Mouse (Mus musculus) olfactory bulb, adult 2 months (tissue): ENCODE measurements at regions not wholly inside any gene's neighbourhood (a gene's known extent, or its start where the extent isn't known, plus 50 kb on each side); places are given as distances from the start of the nearest gene placed in this dataset.

ENCODE experiments used
- CTCF ChIP-seq: fragments of 200-500 bp; IDR thresholded peaks from 2 replicates; pipeline ENCODE4 v1.5.1; 2012; ENCODE audit warnings: low read depth, mild to moderate bottlenecking, low read length, moderate library complexity; ENCODE audit not compliant: insufficient read depth
- POLR2A ChIP-seq: fragments of 200-500 bp; IDR thresholded peaks from 2 replicates; pipeline ENCODE4 v1.6.1; 2012; ENCODE audit warnings: mild to moderate bottlenecking, low read depth, low read length, moderate library complexity; ENCODE audit not compliant: insufficient read depth

- TF ChIP-seq CTCF (no peak), POLR2A (no peak)
These were observed 315.0 kb downstream of the Pten start for GRCm38 (mm10) chr19:33072299-33072698.
